ENCODE assay signal across 15 mouse cellular contexts in the genomic region with DNA sequence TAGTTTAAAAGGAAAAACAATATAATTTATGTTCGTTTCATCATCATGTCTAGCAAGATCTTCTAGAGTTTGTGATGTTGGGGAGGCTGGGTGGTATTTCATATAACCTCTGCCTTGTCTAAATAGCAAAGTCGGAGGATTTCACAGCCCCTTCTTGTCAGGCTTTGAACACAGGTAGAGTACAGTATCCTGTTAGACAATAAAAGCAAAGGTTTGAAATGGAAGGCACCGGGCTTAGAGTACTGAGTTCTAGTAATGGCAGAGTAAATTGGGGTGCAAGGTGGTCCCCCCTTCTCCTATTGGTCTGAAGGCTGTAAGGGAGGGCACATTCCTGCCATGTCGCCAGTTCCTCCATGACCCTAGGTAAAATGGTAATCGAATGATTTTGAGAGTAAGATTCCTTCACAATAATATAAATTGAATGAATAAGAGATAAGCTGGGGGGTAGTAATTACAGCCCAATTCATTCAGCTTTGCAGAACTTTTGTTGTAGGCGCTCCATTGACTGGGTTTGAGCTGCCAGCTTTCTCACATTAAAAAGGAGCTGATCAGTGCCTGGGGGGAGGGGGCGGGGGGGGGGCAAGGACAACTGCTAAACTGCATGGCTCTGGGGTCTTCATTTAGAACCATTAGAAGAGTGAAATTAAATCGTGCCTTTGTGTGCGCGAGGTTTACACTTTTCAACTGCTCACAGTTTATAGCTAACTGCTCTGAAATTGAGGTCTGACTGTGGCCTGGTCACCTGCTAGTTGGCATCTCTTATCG. TPM values are rescaled to one million over a fixed set of nuclear protein-coding genes. Genes with fewer than 3 reads are reported as not detected.
A peak's percentile ranks its signal among the peaks of the same experiment; 100 is the strongest.
DNase-seq lines count a peak whose midpoint lies in the region; ATAC-seq and TF ChIP-seq lines count a peak whose summit lies in the region.
"Had no signal": no experiment of that assay in that cellular context is flagged by ENCODE, and none has a peak within 500 bp of the region (broad histone marks: within the 10 kb centered on the region; RNA-seq: fewer than 3 reads in every experiment).

No protein-coding gene starts in this region.

- H3K27me3 ChIP-seq in forebrain, embryonic 12.5 days: peaks cover 8% of the 10 kb centered on the region; the same call in 1 of the 2 replicates
- H3K27me3 ChIP-seq in midbrain, embryonic 10.5 days (ENCODE audit: low read depth, poor library complexity, severe bottlenecking): peaks cover 36% of the 10 kb centered on the region
- peaks cover 69% of the 10 kb centered on the region for H3K27me3 ChIP-seq in stomach, embryonic 15.5 days (replicated peaks)

- H3K9me3 ChIP-seq in forebrain, embryonic 12.5 days: no peaks in the 10 kb centered on the region
- no peaks in the 10 kb centered on the region for H3K9me3 ChIP-seq in midbrain, embryonic 10.5 days (replicated peaks)
- H3K9me3 ChIP-seq in stomach, embryonic 15.5 days: no peaks in the 10 kb centered on the region
- H3K9me3 ChIP-seq: limb, embryonic 13.5 days had no signal

- H3K27ac ChIP-seq in layer of hippocampus, adult 2 months: peak overlapping the region; percentile 76
- H3K27ac ChIP-seq in forebrain, embryonic 12.5 days: peak overlapping the region; percentile 96
- peak overlapping the region; percentile 100 for H3K27ac ChIP-seq in midbrain, embryonic 10.5 days (replicated peaks)
- no peak overlapping the region for H3K27ac ChIP-seq in stomach, embryonic 15.5 days
- H3K27ac ChIP-seq: limb, embryonic 13.5 days had no signal

- WGBS in forebrain, embryonic 12.5 days: 3% methylated on average over 11 of the region's 11 CpGs
- 6% methylated on average over 11 of the region's 11 CpGs for WGBS in midbrain, embryonic 10.5 days
- WGBS in stomach, embryonic 15.5 days: 16% methylated on average over 11 of the region's 11 CpGs

- peaks cover 3% of the 10 kb centered on the region for H3K36me3 ChIP-seq in forebrain, embryonic 12.5 days (replicated peaks)
- peaks cover 36% of the 10 kb centered on the region for H3K36me3 ChIP-seq in midbrain, embryonic 10.5 days
- H3K36me3 ChIP-seq in stomach, embryonic 15.5 days: no peaks in the 10 kb centered on the region
- H3K36me3 ChIP-seq: limb, embryonic 13.5 days had no signal

- ATAC-seq in forebrain, embryonic 12.5 days (ENCODE audit: low FRiP score): peak; percentile 34; the same call in 1 of the 2 replicates
- ATAC-seq in stomach, embryonic 15.5 days (ENCODE audit: insufficient read depth, low FRiP score, low read depth): no peak

- DNase-seq in layer of hippocampus, adult 2 months (ENCODE audit: low spot score in 2 of 2): no peak
- DNase-seq in layer of hippocampus, postnatal 36 days: no peak
- peak; percentile 46 for DNase-seq in midbrain, embryonic 10.5 days (ENCODE audit: low spot score)
- no peak for DNase-seq in gastrocnemius, postnatal 4 days (ENCODE audit: low spot score in 2 of 2)
- DNase-seq in kidney, adult 11 months: no peak
- DNase-seq in urinary bladder, postnatal 25 days (ENCODE audit: low spot score): no peak
- DNase-seq: adrenal gland, postnatal 14 days; cerebellum, adult 2 months; lung, postnatal 10 days; right cerebral cortex, postnatal 25 days had no signal

- no peak for TF ChIP-seq CTCF in layer of hippocampus, adult 2 months (conservative IDR thresholded peaks at IDR 0.05)

- H3K4me3 ChIP-seq in layer of hippocampus, adult 2 months: peak overlapping the region; percentile 57
- peak overlapping the region; percentile 90 for H3K4me3 ChIP-seq in forebrain, embryonic 12.5 days (replicated peaks)
- peak overlapping the region; percentile 99 for H3K4me3 ChIP-seq in midbrain, embryonic 10.5 days
- peak overlapping the region; percentile 13; the same call in 1 of the 2 replicates for H3K4me3 ChIP-seq in stomach, embryonic 15.5 days (replicated peaks)
- H3K4me3 ChIP-seq: limb, embryonic 13.5 days had no signal

- H3K4me2 ChIP-seq in forebrain, embryonic 12.5 days: peak overlapping the region; percentile 67
- H3K4me2 ChIP-seq in stomach, embryonic 15.5 days: peak overlapping the region; percentile 28; the same call in 1 of the 2 replicates
- H3K4me2 ChIP-seq: limb, embryonic 13.5 days had no signal

- H3K4me1 ChIP-seq in forebrain, embryonic 12.5 days: peaks cover 51% of the 10 kb centered on the region
- H3K4me1 ChIP-seq in midbrain, embryonic 10.5 days: peaks cover 55% of the 10 kb centered on the region
- H3K4me1 ChIP-seq in stomach, embryonic 15.5 days: peaks cover 6% of the 10 kb centered on the region; the same call in 1 of the 2 replicates

- H3K9ac ChIP-seq in forebrain, embryonic 12.5 days: peak overlapping the region; percentile 84
- no peak overlapping the region for H3K9ac ChIP-seq in stomach, embryonic 15.5 days
- H3K9ac ChIP-seq: limb, embryonic 13.5 days had no signal

RNA-seq across cellular contexts. Expression of a gene that starts 5.3 kb away (rescaled TPM):
- total RNA-seq in layer of hippocampus, adult 2 months (2021): 10 to 100 TPM; 41.1 to 45.9 TPM
- 10 to 100 TPM; 45.6 to 46.9 TPM for total RNA-seq in layer of hippocampus, postnatal 36 days (2021)
- polyA plus RNA-seq in forebrain, embryonic 12.5 days (2016; fragmentation: Nextera tagmentation; extraction: Ambion mirVana): 75.5 and 77.0 TPM in 2 replicates
- 28.8 and 31.9 TPM in 2 replicates for polyA plus RNA-seq in midbrain, embryonic 10.5 days (2016; fragmentation: Nextera tagmentation; extraction: Ambion mirVana)
- polyA plus RNA-seq in stomach, embryonic 15.5 days (2015; fragmentation: Nextera tagmentation; extraction: Ambion mirVana): 11.6 and 14.0 TPM in 2 replicates
- total RNA-seq in gastrocnemius, postnatal 4 days (2021): under 1 TPM; 0.47 to 0.74 TPM
- total RNA-seq: granulocyte monocyte progenitor cell, adult 5-6 weeks; hematopoietic stem cell, adult 5-6 weeks had no signal

Comparison
In these comparisons a context has a peak if more than half of its experiments do, and no peak if none do; other contexts are left out.
1. H3K4me3 ChIP-seq: peak in every context shown above with its lines; median percentile 99 in midbrain, embryonic 10.5 days; 90 in forebrain, embryonic 12.5 days; 57 in layer of hippocampus, adult 2 months; 13 in stomach, embryonic 15.5 days.
2. RNA of a gene that starts 5.3 kb away (total RNA-seq): 45.6 to 46.9 TPM in layer of hippocampus, postnatal 36 days and 41.1 to 45.9 TPM in layer of hippocampus, adult 2 months; 0.47 to 0.74 TPM in gastrocnemius, postnatal 4 days; every median in the first group is over 10 times any median in the second.